8 mouse cellular contexts compared by ENCODE assay signal in the genomic region with DNA sequence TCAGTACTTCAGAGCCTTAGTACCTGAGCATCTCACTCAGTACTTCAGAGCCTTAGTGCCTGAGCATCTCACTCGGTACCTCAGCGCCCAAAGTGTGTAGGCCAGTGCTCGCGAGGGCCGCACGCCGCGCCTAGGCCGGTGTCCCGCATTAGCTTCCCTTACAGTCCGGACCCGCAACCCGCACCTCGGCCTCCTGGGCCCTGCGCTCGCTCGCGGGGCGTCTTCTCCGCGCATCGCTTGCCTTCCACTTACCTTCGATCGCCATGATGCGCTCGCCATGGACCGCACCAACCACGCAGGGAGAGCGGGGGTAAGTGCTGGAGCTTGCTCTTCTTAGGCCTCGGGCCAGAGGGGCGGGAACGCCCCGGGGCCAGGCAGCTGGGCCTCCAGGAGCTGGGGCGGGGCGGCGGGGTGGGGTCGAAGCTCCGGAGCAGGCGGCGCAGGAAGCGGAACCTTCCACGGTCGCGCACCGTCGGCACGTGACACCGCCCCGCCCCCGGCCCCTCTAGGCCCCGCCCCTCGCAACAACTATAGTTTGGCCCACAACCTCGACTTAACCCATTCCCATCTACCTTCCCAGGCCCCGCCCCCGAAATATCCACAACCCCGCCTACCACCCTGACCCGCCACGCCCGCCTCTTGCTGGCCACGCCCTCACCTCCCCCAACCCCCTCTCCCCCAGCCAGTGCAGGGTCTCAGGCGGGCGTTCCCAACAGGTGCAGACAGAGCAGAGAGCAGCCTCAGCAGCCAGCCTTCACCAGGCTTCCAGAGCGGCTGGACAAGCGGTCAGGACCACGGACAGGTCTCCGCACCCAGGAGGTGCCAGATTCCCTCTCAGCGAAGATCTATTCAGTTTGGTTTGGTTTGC. TPM values are rescaled to one million over a fixed set of nuclear protein-coding genes. Genes with fewer than 3 reads are reported as not detected.
A peak's percentile ranks its signal among the peaks of the same experiment; 100 is the strongest.
DNase-seq lines count a peak whose midpoint lies in the region; ATAC-seq and TF ChIP-seq lines count a peak whose summit lies in the region.

A gene (minus strand): TSS at position 405 of the 868 bp plus-strand sequence.

- no peak for TF ChIP-seq RAD21 in CH12.LX (IDR thresholded peaks at IDR 0.05; ENCODE audit: low read depth, low read length)

- no peak within 1 kb of the TSS for H3K27ac ChIP-seq in CH12.LX (ENCODE audit: insufficient read depth, low read depth)
- H3K27ac ChIP-seq in bone marrow, adult 2 months (ENCODE audit: control insufficient read depth, insufficient read depth, low read depth, low read length, poor library complexity) = no peak within 1 kb of the TSS; the same call in 1 of the 2 replicates
- no peak within 1 kb of the TSS for H3K27ac ChIP-seq in embryonic facial prominence, embryonic 13.5 days
- H3K27ac ChIP-seq in heart, embryonic 12.5 days (ENCODE audit: poor library complexity, severe bottlenecking) = no peak within 1 kb of the TSS
- no peak within 1 kb of the TSS for H3K27ac ChIP-seq in kidney, postnatal 0 days
- H3K27ac ChIP-seq in liver, embryonic 15.5 days (replicated peaks) = peak within 1 kb of the TSS; percentile 89
- peak within 1 kb of the TSS; percentile 66 for H3K27ac ChIP-seq in neural tube, embryonic 14.5 days (ENCODE audit: low read depth, low read length)

- no peak within 1 kb of the TSS for H3K4me3 ChIP-seq in CH12.LX (replicated peaks in 1 of 3; ENCODE audit: low read depth in 2 of 3, low read length in 2 of 3, poor library complexity in 1 of 3)
- H3K4me3 ChIP-seq in bone marrow, adult 2 months (replicated peaks; ENCODE audit: control insufficient read depth, low read depth, low read length) = peak within 1 kb of the TSS; percentile 46
- H3K4me3 ChIP-seq in embryonic facial prominence, embryonic 13.5 days = peak within 1 kb of the TSS; percentile 82
- peak within 1 kb of the TSS; percentile 73 for H3K4me3 ChIP-seq in heart, embryonic 12.5 days
- H3K4me3 ChIP-seq in kidney, postnatal 0 days (replicated peaks; ENCODE audit: low read depth, low read length) = peak within 1 kb of the TSS; percentile 49
- H3K4me3 ChIP-seq in liver, embryonic 15.5 days (replicated peaks) = peak within 1 kb of the TSS; percentile 85
- peak within 1 kb of the TSS; percentile 76 for H3K4me3 ChIP-seq in neural tube, embryonic 14.5 days (ENCODE audit: low read depth, low read length)

- peak; percentile 95 for ATAC-seq in embryonic facial prominence, embryonic 13.5 days (ENCODE audit: insufficient number of reproducible peaks, insufficient read depth, low FRiP score, low TSS enrichment, low read depth)
- ATAC-seq in heart, embryonic 12.5 days (ENCODE audit: insufficient number of reproducible peaks, low FRiP score) = peak; percentile 96
- ATAC-seq in kidney, postnatal 0 days (replicated peaks; ENCODE audit: low FRiP score, low read depth) = peak; percentile 97
- ATAC-seq in liver, embryonic 15.5 days (ENCODE audit: insufficient read depth) = peak; percentile 98
- ATAC-seq in neural tube, embryonic 14.5 days (ENCODE audit: low read depth) = peak; percentile 95

- no peaks in the 10 kb centered on the region for H3K79me2 ChIP-seq in CH12.LX (replicated peaks; ENCODE audit: control insufficient read depth, extremely low read depth, insufficient read depth, poor library complexity, severe bottlenecking)

- H3K4me1 ChIP-seq in CH12.LX (ENCODE audit: control insufficient read depth in 1 of 2, insufficient read depth in 2 of 2) = no peaks in the 10 kb centered on the region
- no peaks in the 10 kb centered on the region for H3K4me1 ChIP-seq in bone marrow, adult 2 months (ENCODE audit: control insufficient read depth, insufficient read depth, low read length)
- peaks cover 15% of the 10 kb centered on the region for H3K4me1 ChIP-seq in embryonic facial prominence, embryonic 13.5 days
- H3K4me1 ChIP-seq in heart, embryonic 12.5 days (replicated peaks) = peaks cover 9% of the 10 kb centered on the region
- H3K4me1 ChIP-seq in kidney, postnatal 0 days (replicated peaks; ENCODE audit: insufficient read depth, low read length) = 0 out of 2 replicates have a peak, but pooled peaks cover 4% of the 10 kb centered on the region
- H3K4me1 ChIP-seq in liver, embryonic 15.5 days (replicated peaks) = peaks cover 22% of the 10 kb centered on the region
- peaks cover 7% of the 10 kb centered on the region; the same call in 1 of the 2 replicates for H3K4me1 ChIP-seq in neural tube, embryonic 14.5 days (ENCODE audit: control insufficient read depth, insufficient read depth, low read length)

- no peak within 1 kb of the TSS for H3K9ac ChIP-seq in CH12.LX (ENCODE audit: insufficient read depth, low read depth)
- H3K9ac ChIP-seq in embryonic facial prominence, embryonic 13.5 days = peak within 1 kb of the TSS; percentile 74
- H3K9ac ChIP-seq in heart, embryonic 12.5 days = peak within 1 kb of the TSS; percentile 71
- peak within 1 kb of the TSS; percentile 28; the same call in 1 of the 2 replicates for H3K9ac ChIP-seq in kidney, postnatal 0 days (ENCODE audit: low read depth, low read length)
- peak within 1 kb of the TSS; percentile 82 for H3K9ac ChIP-seq in liver, embryonic 15.5 days
- H3K9ac ChIP-seq in neural tube, embryonic 14.5 days (replicated peaks; ENCODE audit: low read depth, low read length) = peak within 1 kb of the TSS; percentile 79

- dilution Hi-C loops in CH12.LX (cut with MboI; ENCODE audit: extremely low pct_ligation_motif_present, extremely low pct_unique_long_range_greater_than_20kb, low sequenced_read_pairs) = no loop called here

- no peaks in the 10 kb centered on the region for H3K9me3 ChIP-seq in CH12.LX (replicated peaks; ENCODE audit: low read length)
- H3K9me3 ChIP-seq in embryonic facial prominence, embryonic 13.5 days = no peaks in the 10 kb centered on the region
- no peaks in the 10 kb centered on the region for H3K9me3 ChIP-seq in heart, embryonic 12.5 days (replicated peaks)
- H3K9me3 ChIP-seq in kidney, postnatal 0 days (replicated peaks; ENCODE audit: low read length) = no peaks in the 10 kb centered on the region
- no peaks in the 10 kb centered on the region for H3K9me3 ChIP-seq in liver, embryonic 15.5 days (replicated peaks)
- no peaks in the 10 kb centered on the region for H3K9me3 ChIP-seq in neural tube, embryonic 14.5 days (ENCODE audit: control insufficient read depth, low read length)

- peaks cover 5% of the 10 kb centered on the region for H3K27me3 ChIP-seq in CH12.LX (replicated peaks)
- H3K27me3 ChIP-seq in embryonic facial prominence, embryonic 13.5 days = no peaks in the 10 kb centered on the region
- H3K27me3 ChIP-seq in heart, embryonic 12.5 days (replicated peaks) = 0 out of 2 replicates have a peak, but pooled peaks cover 3% of the 10 kb centered on the region
- no peaks in the 10 kb centered on the region for H3K27me3 ChIP-seq in kidney, postnatal 0 days (ENCODE audit: insufficient read depth, low read length)
- peaks cover 30% of the 10 kb centered on the region for H3K27me3 ChIP-seq in liver, embryonic 15.5 days
- peaks cover 2% of the 10 kb centered on the region; the same call in 1 of the 2 replicates for H3K27me3 ChIP-seq in neural tube, embryonic 14.5 days (ENCODE audit: control insufficient read depth, insufficient read depth, low read length)

- H3K36me3 ChIP-seq in CH12.LX (replicated peaks in 1 of 2; ENCODE audit: control insufficient read depth in 1 of 2, insufficient read depth in 1 of 2, low read length in 1 of 2) = no peaks in the 10 kb centered on the region
- H3K36me3 ChIP-seq in embryonic facial prominence, embryonic 13.5 days = no peaks in the 10 kb centered on the region
- H3K36me3 ChIP-seq in heart, embryonic 12.5 days = no peaks in the 10 kb centered on the region
- H3K36me3 ChIP-seq in kidney, postnatal 0 days (ENCODE audit: insufficient read depth, low read length) = no peaks in the 10 kb centered on the region
- no peaks in the 10 kb centered on the region for H3K36me3 ChIP-seq in liver, embryonic 15.5 days (replicated peaks)
- no peaks in the 10 kb centered on the region for H3K36me3 ChIP-seq in neural tube, embryonic 14.5 days (ENCODE audit: control insufficient read depth, insufficient read depth, low read length)

- no peak for TF ChIP-seq CTCF in CH12.LX (conservative IDR thresholded peaks at IDR 0.05 in 1 of 2, IDR thresholded peaks at IDR 0.05 in 1 of 2; ENCODE audit: low read depth in 2 of 2, low read length in 2 of 2)
- TF ChIP-seq CTCF in bone marrow, adult 2 months (IDR thresholded peaks at IDR 0.05; ENCODE audit: control insufficient read depth, insufficient read depth, low read length) = no peak
- TF ChIP-seq CTCF in kidney, postnatal 0 days (IDR thresholded peaks at IDR 0.05; ENCODE audit: low read depth) = no peak

- peak; percentile 4 for DNase-seq in CH12.LX (ENCODE audit: extremely low read depth)
- peak; percentile 93 for DNase-seq in kidney, postnatal 0 days (ENCODE audit: low spot score)
- peak; percentile 26 to 46 for DNase-seq in thymus, adult 18-20 months

- no peak for TF ChIP-seq EP300 in CH12.LX (IDR thresholded peaks at IDR 0.05; ENCODE audit: low read length)

- in situ Hi-C loops in CH12.LX (cut with MboI; ENCODE audit: low pct_ligation_motif_present, low pct_unique_long_range_greater_than_20kb, low sequenced_read_pairs) = no loop called here

- TF ChIP-seq POLR2A in CH12.LX (IDR thresholded peaks at IDR 0.05; ENCODE audit: low read depth, low read length) = no peak
- no peak for TF ChIP-seq POLR2A in bone marrow, adult 2 months (IDR thresholded peaks at IDR 0.05; ENCODE audit: borderline replicate concordance, control insufficient read depth, low read depth, low read length)

- WGBS in bone marrow, adult 2 months = 2% methylated on average over 66 of the region's 67 CpGs
- under 1% methylated on average over 67 of the region's 67 CpGs for WGBS in embryonic facial prominence, embryonic 13.5 days
- WGBS in heart, embryonic 12.5 days = under 1% methylated on average over 65 of the region's 67 CpGs
- WGBS in kidney, postnatal 0 days = under 1% methylated on average over 62 of the region's 67 CpGs
- under 1% methylated on average over 66 of the region's 67 CpGs for WGBS in liver, embryonic 15.5 days (ENCODE audit: insufficient replicate concordance)
- 1% methylated on average over 49 of the region's 67 CpGs for WGBS in neural tube, embryonic 14.5 days

- H3K4me2 ChIP-seq in CH12.LX (ENCODE audit: insufficient read depth, low read depth, poor library complexity, severe bottlenecking) = no peak within 1 kb of the TSS
- peak within 1 kb of the TSS; percentile 91 for H3K4me2 ChIP-seq in embryonic facial prominence, embryonic 13.5 days
- H3K4me2 ChIP-seq in heart, embryonic 12.5 days = peak within 1 kb of the TSS; percentile 91
- H3K4me2 ChIP-seq in kidney, postnatal 0 days (ENCODE audit: low read length) = peak within 1 kb of the TSS; percentile 71
- H3K4me2 ChIP-seq in liver, embryonic 15.5 days = peak within 1 kb of the TSS; percentile 85
- peak within 1 kb of the TSS; percentile 80 for H3K4me2 ChIP-seq in neural tube, embryonic 14.5 days (ENCODE audit: low read depth, low read length)

RNA-seq across cellular contexts. Expression of the gene that starts here (rescaled TPM):
- total RNA-seq in CH12.LX (2012; rRNA removed) (not detected in 2 replicates), CH12.LX (2014; rRNA removed) (not detected in 2 replicates)
- not detected in 2 replicates for polyA plus RNA-seq in CH12.LX (2012; ENCODE audit: insufficient read length, low read depth)
- polyA plus RNA-seq in bone marrow, adult 2 months (2011; ENCODE audit: insufficient read depth, insufficient read length, low replicate concordance, missing spikeins) = 2.1 and 2.2 TPM in 2 replicates
- polyA plus RNA-seq in embryonic facial prominence, embryonic 13.5 days (2015; fragmentation: Nextera tagmentation; extraction: Ambion mirVana) = 3.6 and 4.2 TPM in 2 replicates
- 1.4 and 1.6 TPM in 2 replicates for polyA plus RNA-seq in heart, embryonic 12.5 days (2016; fragmentation: Nextera tagmentation; extraction: Ambion mirVana)
- polyA plus RNA-seq in kidney, postnatal 0 days (2015; fragmentation: Nextera tagmentation; extraction: Ambion mirVana) = 0.62 and 0.71 TPM in 2 replicates
- polyA plus RNA-seq in liver, embryonic 15.5 days (2015; fragmentation: Nextera tagmentation; extraction: Ambion mirVana) = 5.8 and 6.1 TPM in 2 replicates
- polyA plus RNA-seq in neural tube, embryonic 14.5 days (2014; fragmentation: Nextera tagmentation; extraction: Ambion mirVana) = 10.6 and 13.0 TPM in 2 replicates

Comparison
In these comparisons a context has a peak if more than half of its experiments do, and no peak if none do; other contexts are left out.
1. Peak in DNase-seq in CH12.LX; RNA of the gene not detected or under 1 TPM.
2. Peak in DNase-seq, ATAC-seq, H3K4me3 ChIP-seq, H3K9ac ChIP-seq and H3K4me2 ChIP-seq in kidney, postnatal 0 days; RNA of the gene not detected or under 1 TPM.
3. DNase-seq: peak in every context shown above with its lines; median percentile 93 in kidney, postnatal 0 days; 36 in thymus, adult 18-20 months; 4 in CH12.LX.
4. H3K27ac ChIP-seq: peak in liver, embryonic 15.5 days (single experiment) and neural tube, embryonic 14.5 days (single experiment); none in CH12.LX (single experiment), bone marrow, adult 2 months (single experiment), embryonic facial prominence, embryonic 13.5 days (single experiment), heart, embryonic 12.5 days (single experiment) and kidney, postnatal 0 days (single experiment).
5. H3K4me3 ChIP-seq: peak in bone marrow, adult 2 months (single experiment), embryonic facial prominence, embryonic 13.5 days (single experiment), heart, embryonic 12.5 days (single experiment), liver, embryonic 15.5 days (single experiment) and neural tube, embryonic 14.5 days (single experiment); none in CH12.LX (0 of 3).
6. Peak in every context shown above with its lines, with median percentiles within 50 percentile points of each other: ATAC-seq.